Mouse (Mus musculus) intestine, embryonic 16.5 days (tissue): ENCODE measurements around the gene Wnt9b. TPM values are rescaled to one million over a fixed set of nuclear protein-coding genes. Genes with fewer than 3 reads are reported as not detected.

Experiments used
- ATAC-seq: fragments of 200-750 bp; cut with Nextera tagmentation; 2 replicates; pipeline ENCODE4 v1.8.0; 2017; ENCODE audit warnings: moderate TSS enrichment, moderate library complexity
- H3K27ac ChIP-seq: fragments of 300-500 bp; sonication (generic); 2 replicates; pipeline ENCODE4 v1.5.1; 2014; ENCODE audit warnings: mild to moderate bottlenecking, low read length
- H3K27me3 ChIP-seq: fragments of 300-500 bp; sonication (generic); replicated peaks from 2 replicates; pipeline ENCODE4 v1.6.1; 2014; ENCODE audit warnings: low read length, control low read depth, mixed read lengths; ENCODE audit not compliant: control insufficient read depth, insufficient read depth
- H3K36me3 ChIP-seq: fragments of 300-500 bp; sonication (generic); 2 replicates; pipeline ENCODE4 v1.6.1; 2014; ENCODE audit warnings: low read length, control low read depth; ENCODE audit not compliant: control insufficient read depth, insufficient read depth
- H3K4me1 ChIP-seq: fragments of 300-500 bp; sonication (generic); 2 replicates; pipeline ENCODE4 v1.6.1; 2014; ENCODE audit warnings: low read length, control low read depth, mixed read lengths; ENCODE audit not compliant: control insufficient read depth, insufficient read depth
- H3K4me2 ChIP-seq: fragments of 300-500 bp; sonication (generic); 2 replicates; pipeline ENCODE4 v1.6.1; 2014; ENCODE audit warnings: low read depth, low read length, control low read depth
- H3K4me3 ChIP-seq: fragments of 300-500 bp; sonication (generic); 2 replicates; pipeline ENCODE4 v1.5.1; 2014; ENCODE audit warnings: mild to moderate bottlenecking, low read length
- H3K9ac ChIP-seq: fragments of 300-500 bp; sonication (generic); 2 replicates; pipeline ENCODE4 v1.6.1; 2014; ENCODE audit warnings: low read depth, low read length
- H3K9me3 ChIP-seq: fragments of 300-500 bp; sonication (generic); 2 replicates; pipeline ENCODE4 v1.6.1; 2016; ENCODE audit warnings: low read length, control low read depth; ENCODE audit not compliant: control insufficient read depth
- WGBS: fragments of 180-500 bp; shearing (Covaris S2); extraction: QIAGEN DNeasy Blood & Tissue Kit; methylation state at CpG from one replicate; pipeline ENCODE4 v1.1.7; 2014; 5-methylcytosine and 5-hydroxymethylcytosine counted together
- polyA plus RNA-seq: library from polyadenylated mRNA; unstranded; fragments of >200 nt; fragmentation: Nextera tagmentation; extraction: Ambion mirVana; gene quantifications from 2 replicates; pipeline ENCODE4 v1.2.1, GENCODE M21; 2015

Gene Wnt9b
- polyA plus RNA-seq, 1 experiment from 2014 or later: 0.05 TPM

DNA sequence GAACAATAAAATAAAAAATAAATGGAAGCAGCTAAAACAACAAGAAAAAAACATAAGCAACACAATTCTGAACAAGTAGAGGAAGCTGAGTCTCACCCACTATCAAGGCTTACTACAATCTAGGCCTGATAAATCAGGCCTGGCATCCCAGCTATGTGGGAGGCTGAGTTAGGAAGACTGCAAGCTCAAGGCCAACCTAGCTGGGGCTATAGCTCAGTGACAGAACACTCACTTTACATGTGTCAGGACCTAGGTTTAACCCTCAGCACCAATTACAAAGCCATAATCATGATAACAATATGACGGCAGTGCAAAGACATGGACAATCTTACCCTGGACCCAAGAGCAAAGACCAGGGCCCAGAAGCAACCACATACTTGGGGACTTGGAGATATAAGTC lies 58.6 kb downstream of the Wnt9b start:
- Histone ChIP-seq H3K27me3 (no peaks in the 10 kb centered on the region), H3K9ac (no peak overlapping the region), H3K27ac (no peak overlapping the region), H3K4me3 (no peak overlapping the region), H3K4me2 (no peak overlapping the region), H3K9me3 (no peaks in the 10 kb centered on the region), H3K36me3 (peaks cover 4% of the 10 kb centered on the region; the same call in 1 of the 2 replicates), H3K4me1 (peaks cover 7% of the 10 kb centered on the region; the same call in 1 of the 2 replicates)
- WGBS: 74% methylated on average over 1 of the region's 1 CpGs
- 0 out of 2 replicates have a peak, but pooled peaks have one; percentile 40 for ATAC-seq

DNA sequence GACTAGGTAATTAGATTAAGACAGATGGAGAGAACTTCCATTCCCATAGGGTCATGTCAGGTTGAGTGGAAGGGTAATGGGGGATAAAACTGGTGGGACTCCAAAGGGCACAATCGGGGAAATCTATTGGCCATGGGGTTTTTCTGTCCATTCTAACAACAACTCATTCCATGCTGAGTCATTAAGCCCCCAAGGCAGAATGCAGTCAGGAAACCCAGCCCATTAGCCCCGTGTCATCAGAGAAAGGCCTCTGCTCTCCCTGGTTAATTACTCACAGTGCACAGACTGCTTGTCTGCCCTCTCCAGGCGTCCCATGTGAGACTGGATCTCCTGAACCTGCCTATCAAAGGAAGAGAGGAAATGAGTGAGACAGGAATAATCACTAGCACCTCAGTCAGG lies 60.6 kb downstream of the Wnt9b start:
- no peak for ATAC-seq
- no peak overlapping the region for H3K4me2 ChIP-seq
- peaks cover 7% of the 10 kb centered on the region; the same call in 1 of the 2 replicates for H3K4me1 ChIP-seq
- H3K36me3 ChIP-seq: peaks cover 6% of the 10 kb centered on the region; the same call in 1 of the 2 replicates
- H3K27me3 ChIP-seq: no peaks in the 10 kb centered on the region
- WGBS: 34% methylated on average over 3 of the region's 3 CpGs
- H3K9me3 ChIP-seq: no peaks in the 10 kb centered on the region
- no peak overlapping the region for H3K9ac ChIP-seq
- no peak overlapping the region for H3K27ac ChIP-seq
- H3K4me3 ChIP-seq: no peak overlapping the region

DNA sequence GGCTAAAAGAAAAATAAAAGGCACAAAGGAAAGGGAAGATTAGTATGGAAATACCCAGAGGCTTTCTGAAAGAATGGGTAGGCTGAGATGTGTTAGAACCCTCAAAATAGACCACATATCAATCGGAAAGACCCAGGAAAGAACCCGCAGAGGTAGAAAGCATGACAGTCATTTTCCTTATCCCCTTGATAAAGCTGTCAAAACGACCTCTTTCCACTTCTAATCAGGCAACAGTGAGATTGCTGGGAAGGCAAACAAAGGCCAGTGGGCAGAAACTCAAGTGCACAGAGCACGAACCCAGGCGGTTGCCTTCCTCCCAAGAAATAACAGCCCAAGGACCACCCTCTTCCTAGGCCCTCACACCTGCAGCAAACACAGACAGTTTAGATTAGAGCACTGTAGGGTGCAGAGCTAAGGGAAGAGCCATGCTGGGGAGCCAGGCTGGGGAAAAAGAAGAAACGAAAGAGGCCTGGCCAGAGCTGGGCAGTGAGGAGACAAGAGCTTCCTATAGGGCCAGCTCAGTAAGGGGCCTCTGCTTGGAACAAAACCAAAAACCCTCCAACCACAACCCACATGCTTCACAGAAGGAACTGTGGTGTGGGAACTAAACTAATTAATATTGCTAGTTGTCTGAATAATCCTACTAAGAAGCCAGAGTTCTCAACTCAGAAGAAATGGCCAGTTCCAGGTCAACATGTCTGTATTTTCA lies 61.2 kb downstream of the Wnt9b start:
- H3K4me3 ChIP-seq: no peak overlapping the region
- H3K4me2 ChIP-seq: no peak overlapping the region
- H3K9me3 ChIP-seq: no peaks in the 10 kb centered on the region
- no peaks in the 10 kb centered on the region for H3K27me3 ChIP-seq
- peaks cover 6% of the 10 kb centered on the region; the same call in 1 of the 2 replicates for H3K36me3 ChIP-seq
- WGBS: 61% methylated on average over 6 of the region's 6 CpGs
- H3K27ac ChIP-seq: no peak overlapping the region
- no peak overlapping the region for H3K9ac ChIP-seq
- H3K4me1 ChIP-seq: peaks cover 7% of the 10 kb centered on the region; the same call in 1 of the 2 replicates
- ATAC-seq: no peak

DNA sequence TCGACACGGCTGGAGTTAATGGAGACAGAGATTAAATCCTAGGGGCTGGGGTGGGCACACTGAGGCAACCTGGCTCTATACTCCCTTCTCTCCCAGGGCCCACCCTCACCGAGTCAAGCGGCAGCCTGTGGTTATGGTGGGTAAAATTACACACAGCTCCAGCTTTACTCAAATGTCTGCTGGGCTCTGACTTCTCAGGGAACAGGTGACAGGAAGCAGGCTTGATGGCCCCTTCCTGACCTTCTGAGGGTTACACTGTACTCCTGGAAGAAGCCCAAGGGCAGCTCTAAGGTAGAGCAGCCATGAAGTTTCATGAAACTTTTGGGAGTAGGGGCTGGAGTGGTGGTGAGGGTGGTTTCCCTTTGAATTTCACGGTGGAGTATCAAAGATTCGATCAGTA lies 62.9 kb downstream of the Wnt9b start:
- Histone ChIP-seq H3K9ac (no peak overlapping the region), H3K4me3 (no peak overlapping the region), H3K4me1 (peaks cover 10% of the 10 kb centered on the region; the same call in 1 of the 2 replicates), H3K9me3 (no peaks in the 10 kb centered on the region), H3K36me3 (peaks cover 9% of the 10 kb centered on the region; the same call in 1 of the 2 replicates), H3K27ac (no peak overlapping the region), H3K4me2 (no peak overlapping the region), H3K27me3 (no peaks in the 10 kb centered on the region)
- 88% methylated on average over 6 of the region's 6 CpGs for WGBS
- ATAC-seq: no peak

GRCm38 (mm10) chr11:103685261-103685736 lies 64.3 kb downstream of the Wnt9b start:
- Histone ChIP-seq H3K4me1 (peaks cover 7% of the 10 kb centered on the region; the same call in 1 of the 2 replicates), H3K27ac (no peak overlapping the region), H3K9ac (no peak overlapping the region), H3K36me3 (peaks cover 9% of the 10 kb centered on the region; the same call in 1 of the 2 replicates), H3K9me3 (no peaks in the 10 kb centered on the region), H3K4me3 (no peak overlapping the region), H3K4me2 (no peak overlapping the region), H3K27me3 (no peaks in the 10 kb centered on the region)
- WGBS: 82% methylated on average over 7 of the region's 7 CpGs
- no peak for ATAC-seq

- H3K4me1 ChIP-seq: 0 out of 2 replicates have a peak, but pooled peaks cover 3% of the 10 kb centered on the region
- no peak overlapping the region for H3K9ac ChIP-seq
- 68% methylated on average over 11 of the region's 11 CpGs for WGBS
- H3K4me2 ChIP-seq: no peak overlapping the region
- H3K9me3 ChIP-seq: no peaks in the 10 kb centered on the region
- ATAC-seq: peak; percentile 86
- H3K36me3 ChIP-seq: peaks cover 12% of the 10 kb centered on the region; the same call in 1 of the 2 replicates
- no peak overlapping the region for H3K27ac ChIP-seq
- no peaks in the 10 kb centered on the region for H3K27me3 ChIP-seq
- no peak overlapping the region for H3K4me3 ChIP-seq
Measured at GRCm38 (mm10) chr11:103683667-103684334, 65.8 kb downstream of the Wnt9b start.

Other genes starting within 250 kb of the Wnt9b start
- gene Lrrc37a, start 245.2 kb downstream of the Wnt9b start, polyA plus RNA-seq: not detected in 2 replicates
- gene Gm884, start 128.7 kb downstream of the Wnt9b start, polyA plus RNA-seq: not detected in 2 replicates
- not detected in 2 replicates for gene Lyzl6, start 110.9 kb downstream of the Wnt9b start, polyA plus RNA-seq
- gene Rprml, start 100.3 kb downstream of the Wnt9b start, polyA plus RNA-seq: 0.44 and 0.81 TPM in 2 replicates
- gene Gosr2, start 51.9 kb downstream of the Wnt9b start, polyA plus RNA-seq: 73.3 and 76.3 TPM in 2 replicates
- gene Wnt3, start 24.3 kb upstream of the Wnt9b start, polyA plus RNA-seq: 0.39 and 0.51 TPM in 2 replicates
- 44.4 and 45.8 TPM in 2 replicates for gene Nsf, start 204.2 kb upstream of the Wnt9b start, polyA plus RNA-seq
- gene Arf2, start 216.9 kb upstream of the Wnt9b start, polyA plus RNA-seq: 39.7 and 41.5 TPM in 2 replicates